Mouse (Mus musculus) hindbrain, embryonic 15.5 days (tissue): ENCODE data around the gene Tcap. TPM values are rescaled to one million over a fixed set of nuclear protein-coding genes. Genes with fewer than 3 reads are reported as not detected.
A peak's percentile ranks its signal among the peaks of the same experiment; 100 is the strongest.

Experiments used
- ATAC-seq: fragments of 200-750 bp; cut with Nextera tagmentation; 2 replicates; pipeline ENCODE4 v1.8.0; 2017; ENCODE audit warnings: low read depth, moderate number of reproducible peaks, moderate TSS enrichment; ENCODE audit not compliant: low FRiP score
- H3K27ac ChIP-seq: fragments of 300-500 bp; sonication (generic); replicated peaks from 2 replicates; pipeline ENCODE4 v1.5.1; 2015; ENCODE audit warnings: mild to moderate bottlenecking, inconsistent platforms
- H3K27me3 ChIP-seq: fragments of 300-500 bp; sonication (generic); 2 replicates; pipeline ENCODE4 v1.6.1; 2015; ENCODE audit warnings: control low read depth, inconsistent platforms
- H3K36me3 ChIP-seq: fragments of 300-500 bp; sonication (generic); 2 replicates; pipeline ENCODE4 v1.6.1; 2015; ENCODE audit warnings: control low read depth, inconsistent platforms
- H3K4me1 ChIP-seq: fragments of 300-500 bp; sonication (generic); replicated peaks from 2 replicates; pipeline ENCODE4 v1.6.1; 2015; ENCODE audit warnings: control low read depth, inconsistent platforms
- H3K4me2 ChIP-seq: fragments of 300-500 bp; sonication (generic); 2 replicates; pipeline ENCODE4 v1.6.1; 2015; ENCODE audit warnings: moderate library complexity, mild to moderate bottlenecking, inconsistent platforms
- H3K4me3 ChIP-seq: fragments of 300-500 bp; sonication (generic); 2 replicates; pipeline ENCODE4 v1.5.1; 2015; ENCODE audit warnings: mild to moderate bottlenecking, inconsistent platforms
- H3K9ac ChIP-seq: fragments of 300-500 bp; sonication (generic); 2 replicates; pipeline ENCODE4 v1.6.1; 2015; ENCODE audit warnings: inconsistent platforms
- H3K9me3 ChIP-seq: fragments of 300-500 bp; sonication (generic); 2 replicates; pipeline ENCODE4 v1.6.1; 2016; ENCODE audit warnings: control low read depth, inconsistent platforms
- WGBS: fragments of 180-500 bp; shearing (Covaris S2); methylation state at CpG from one replicate; pipeline ENCODE4 v1.1.7; 2015; 5-methylcytosine and 5-hydroxymethylcytosine counted together
- polyA plus RNA-seq: library from polyadenylated mRNA; unstranded; fragments of >200 nt; fragmentation: Nextera tagmentation; extraction: Ambion mirVana; gene quantifications from 2 replicates; pipeline ENCODE4 v1.2.1, GENCODE M21; 2015

Gene Tcap
- polyA plus RNA-seq = 0.39 TPM in 1 of 2 replicates, not detected in the other

DNA sequence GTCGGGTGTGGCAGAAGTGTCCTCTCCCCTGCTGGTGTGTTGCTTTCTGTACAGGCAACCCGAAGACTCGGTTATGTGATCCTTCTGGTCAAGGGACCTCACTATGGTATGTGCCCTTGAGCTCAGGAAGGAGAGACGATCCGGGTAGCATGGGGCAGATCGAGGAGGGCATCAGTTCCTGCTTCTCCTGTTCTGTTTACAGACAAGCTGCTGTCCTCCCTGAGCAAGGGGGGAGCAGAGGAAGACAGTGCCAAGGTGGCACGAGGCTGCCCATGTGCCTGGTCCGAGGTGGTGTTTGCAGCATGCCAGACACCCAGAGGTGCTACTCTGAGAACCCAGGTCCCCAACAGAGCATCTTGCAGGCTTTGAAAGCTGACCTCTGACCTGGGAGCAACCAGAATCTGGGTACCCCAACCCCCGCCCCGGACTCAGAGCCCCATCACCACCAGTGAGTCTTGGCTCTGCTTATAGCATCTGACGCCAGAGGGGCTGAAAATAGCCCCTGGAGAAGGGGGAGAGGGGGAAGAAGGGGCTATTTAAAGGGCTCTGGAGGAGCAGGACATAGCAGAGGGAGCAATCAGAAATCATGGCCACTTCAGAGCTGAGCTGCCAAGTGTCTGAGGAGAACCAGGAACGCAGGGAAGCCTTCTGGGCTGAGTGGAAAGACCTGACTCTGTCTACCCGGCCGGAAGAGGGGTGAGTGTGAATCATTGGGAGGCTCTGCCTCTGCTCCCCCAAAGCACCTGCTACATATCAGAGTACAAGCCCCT, at the start of gene Tcap:
TSS of gene Tcap (plus strand) at position 551 of the 770 bp plus-strand sequence.
- H3K9ac ChIP-seq = no peak within 1 kb of the TSS
- no peaks in the 10 kb centered on the region for H3K9me3 ChIP-seq
- ATAC-seq = no peak
- no peak within 1 kb of the TSS for H3K4me3 ChIP-seq
- H3K4me2 ChIP-seq = no peak within 1 kb of the TSS
- 0 out of 2 replicates have a peak, but pooled peaks cover 3% of the 10 kb centered on the region for H3K4me1 ChIP-seq
- H3K36me3 ChIP-seq = peaks cover 7% of the 10 kb centered on the region; the same call in 1 of the 2 replicates
- H3K27me3 ChIP-seq = peaks cover 19% of the 10 kb centered on the region
- 70% methylated on average over 14 of the region's 14 CpGs for WGBS
- H3K27ac ChIP-seq = no peak within 1 kb of the TSS

DNA sequence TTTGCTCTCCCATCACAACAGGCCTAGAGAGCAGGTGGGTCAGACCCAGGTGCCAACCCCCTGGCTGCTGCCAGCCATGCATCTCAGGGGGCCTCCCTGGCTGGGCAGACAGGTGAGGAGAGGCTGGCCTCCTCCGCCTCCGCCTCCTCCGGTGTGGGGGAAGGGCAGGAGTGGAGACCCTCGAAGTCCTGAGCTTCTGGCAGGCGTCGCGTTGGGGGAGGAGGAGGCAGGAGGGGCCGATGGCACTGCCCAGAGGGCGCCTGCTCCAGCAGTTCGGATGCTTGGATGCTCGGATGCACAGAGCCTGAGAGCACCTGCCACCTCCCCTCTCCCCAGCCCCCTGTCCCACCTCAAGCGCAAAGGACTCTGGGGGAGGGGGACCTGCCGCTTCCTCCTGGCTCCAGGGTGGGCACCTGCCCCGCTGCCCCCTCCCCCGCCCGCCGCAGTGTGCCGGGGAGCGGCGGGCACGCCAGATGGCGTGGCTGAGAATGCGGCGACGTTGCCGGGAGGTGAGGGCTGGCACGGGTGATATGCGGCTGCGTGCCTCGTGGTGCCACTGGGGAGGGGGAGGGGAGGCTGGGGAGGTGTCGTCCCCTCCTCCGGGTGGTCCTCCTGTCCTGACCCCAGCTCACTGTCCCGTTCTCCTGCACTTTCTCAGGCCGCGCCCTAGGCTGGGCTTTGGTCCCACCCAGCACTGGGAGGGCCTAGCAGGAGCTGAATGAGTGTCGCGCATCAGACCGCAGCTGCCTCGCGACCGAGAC, 49.5 kb upstream of the Tcap start:
- peaks cover 85% of the 10 kb centered on the region for H3K27me3 ChIP-seq

DNA sequence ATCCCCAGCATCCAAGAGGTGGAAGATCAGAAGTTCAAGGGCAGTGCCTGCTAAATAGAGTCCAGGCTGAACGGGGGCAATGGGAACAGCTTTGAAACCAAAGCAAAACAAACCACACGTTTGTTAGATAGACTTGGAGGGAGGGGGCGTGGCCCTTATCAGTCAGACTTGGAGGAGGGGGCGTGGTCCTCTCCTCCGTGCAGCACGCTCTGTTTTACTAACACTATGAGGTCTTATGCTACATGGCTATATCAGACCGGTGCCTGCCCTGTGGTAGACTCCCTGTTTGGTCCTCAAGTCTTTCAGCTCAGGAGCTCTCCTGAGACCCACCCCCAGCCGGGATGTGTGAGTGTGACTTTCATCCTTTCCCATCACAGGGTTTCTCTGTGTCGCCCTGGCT, 48.4 kb upstream of the Tcap start:
- H3K4me3 ChIP-seq = no peak overlapping the region
- no peak overlapping the region for H3K9ac ChIP-seq
- 11% methylated on average over 9 of the region's 9 CpGs for WGBS
- H3K27me3 ChIP-seq = peaks cover 85% of the 10 kb centered on the region
- ATAC-seq = no peak
- H3K36me3 ChIP-seq = no peaks in the 10 kb centered on the region
- no peaks in the 10 kb centered on the region for H3K9me3 ChIP-seq
- H3K4me2 ChIP-seq = peak overlapping the region; percentile 64; the same call in 1 of the 2 replicates
- H3K27ac ChIP-seq = no peak overlapping the region
- H3K4me1 ChIP-seq = peaks cover 47% of the 10 kb centered on the region

More for the DNA sequence above, 49.5 kb upstream of the Tcap start:
- 4% methylated on average over 26 of the region's 41 CpGs for WGBS
- peak overlapping the region; percentile 31; the same call in 1 of the 2 replicates for H3K9ac ChIP-seq
- peak overlapping the region; percentile 35 for H3K4me3 ChIP-seq
- peak; percentile 52 for ATAC-seq
- no peaks in the 10 kb centered on the region for H3K9me3 ChIP-seq
- no peaks in the 10 kb centered on the region for H3K36me3 ChIP-seq
- H3K4me1 ChIP-seq = peaks cover 37% of the 10 kb centered on the region
- H3K4me2 ChIP-seq = peak overlapping the region; percentile 64
- H3K27ac ChIP-seq = peak overlapping the region; percentile 72

DNA sequence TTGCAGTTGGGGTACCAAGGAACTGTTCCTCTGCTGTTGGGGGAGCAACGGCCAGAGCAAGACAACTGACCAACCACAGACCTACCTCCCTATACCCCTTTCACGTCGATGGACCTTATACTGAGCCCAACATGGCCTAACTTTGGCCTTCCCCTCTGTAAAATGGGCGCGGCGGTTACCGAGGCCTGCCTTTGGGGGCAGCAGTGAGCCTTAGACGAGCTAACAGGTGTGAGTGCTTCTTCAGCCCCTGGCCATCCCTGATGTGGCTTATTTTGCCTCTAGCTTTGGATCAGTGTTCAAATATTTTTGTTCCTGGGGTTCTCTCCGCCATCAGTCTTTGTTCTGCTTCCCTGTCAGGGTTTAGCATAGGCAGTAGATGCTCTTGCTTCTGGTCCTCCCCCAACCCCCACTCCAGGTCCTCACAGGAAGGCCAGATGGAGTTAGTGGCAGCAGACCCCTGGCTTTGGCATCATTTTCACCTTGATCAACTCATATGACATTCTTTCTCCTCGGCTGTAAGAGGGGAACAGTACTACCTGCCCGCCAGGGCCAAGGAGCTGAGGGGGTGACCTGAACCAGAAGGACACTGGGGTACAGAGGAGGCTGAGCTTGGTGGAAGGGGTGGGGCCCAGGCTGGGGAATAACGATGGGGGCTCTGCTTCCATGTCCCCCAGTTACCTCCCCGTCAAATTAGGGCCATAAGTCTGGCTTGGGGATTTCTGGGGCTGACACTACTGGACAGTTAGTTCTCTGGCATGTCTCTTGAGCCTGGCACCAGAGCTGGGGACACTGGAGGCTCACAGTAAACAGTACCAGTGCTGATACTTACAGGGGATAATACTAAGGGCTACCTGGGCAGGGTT, 47.1 kb upstream of the Tcap start:
- H3K9me3 ChIP-seq = no peaks in the 10 kb centered on the region
- H3K4me1 ChIP-seq = peaks cover 49% of the 10 kb centered on the region
- H3K27ac ChIP-seq = no peak overlapping the region
- H3K4me2 ChIP-seq = no peak overlapping the region
- 20% methylated on average over 13 of the region's 13 CpGs for WGBS
- no peak for ATAC-seq
- H3K36me3 ChIP-seq = no peaks in the 10 kb centered on the region
- H3K9ac ChIP-seq = no peak overlapping the region
- no peak overlapping the region for H3K4me3 ChIP-seq
- peaks cover 82% of the 10 kb centered on the region for H3K27me3 ChIP-seq

DNA sequence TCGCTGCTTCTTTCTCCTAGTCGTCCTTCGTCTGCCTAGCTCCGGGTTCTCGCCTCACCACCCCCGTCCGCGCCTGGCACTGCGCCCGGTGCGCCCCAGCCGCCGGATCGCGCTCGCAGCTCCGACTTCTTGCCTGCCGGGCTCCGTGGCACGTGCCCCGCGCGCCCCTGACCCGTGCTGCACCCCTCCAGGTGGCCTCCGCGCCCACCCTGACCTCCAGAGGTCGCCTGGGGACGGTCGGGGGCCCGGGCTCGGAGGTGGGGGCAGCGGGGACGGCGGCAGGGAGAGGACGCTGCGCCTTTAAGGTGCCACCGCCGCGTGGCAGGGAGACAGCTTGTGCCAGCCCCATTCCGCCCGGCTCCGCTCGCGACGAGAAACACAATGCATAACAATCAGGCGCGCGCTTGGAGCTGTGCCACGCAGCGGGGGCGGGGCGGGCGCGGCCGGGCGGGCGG, 45.1 kb upstream of the Tcap start:
- H3K4me2 ChIP-seq = peak overlapping the region; percentile 98
- H3K27me3 ChIP-seq = peaks cover 68% of the 10 kb centered on the region
- no peak for ATAC-seq
- H3K4me3 ChIP-seq = peak overlapping the region; percentile 56
- H3K27ac ChIP-seq = peak overlapping the region; percentile 93
- no peaks in the 10 kb centered on the region for H3K9me3 ChIP-seq
- H3K4me1 ChIP-seq = peaks cover 60% of the 10 kb centered on the region
- WGBS = under 1% methylated on average over 45 of the region's 57 CpGs
- peak overlapping the region; percentile 58 for H3K9ac ChIP-seq
- H3K36me3 ChIP-seq = no peaks in the 10 kb centered on the region

DNA sequence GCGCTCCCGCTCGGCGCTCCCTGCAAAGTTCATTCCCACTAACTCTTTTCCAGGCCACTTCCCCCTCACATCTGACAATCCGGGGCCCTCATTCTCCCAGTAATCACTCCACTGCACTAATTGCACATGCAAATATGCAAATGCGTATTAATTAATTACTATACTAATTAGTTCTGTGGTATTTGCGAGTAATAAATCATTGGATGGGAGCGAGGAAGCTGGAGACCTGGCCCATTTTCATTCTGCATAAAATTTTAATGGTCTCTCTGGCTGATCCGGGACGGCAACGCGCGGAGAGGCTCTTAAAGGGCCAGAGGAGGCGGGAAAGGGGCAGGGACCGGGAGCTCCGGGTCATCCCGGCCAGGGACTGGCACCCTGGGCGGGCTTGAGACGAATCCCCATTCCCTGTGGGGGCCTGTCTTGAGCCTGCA, 44.5 kb upstream of the Tcap start:
- peak overlapping the region; percentile 58 for H3K9ac ChIP-seq
- H3K4me3 ChIP-seq = peak overlapping the region; percentile 56
- ATAC-seq = peak; percentile 29; the same call in 1 of the 2 replicates
- H3K4me2 ChIP-seq = peak overlapping the region; percentile 98
- no peaks in the 10 kb centered on the region for H3K9me3 ChIP-seq
- H3K36me3 ChIP-seq = no peaks in the 10 kb centered on the region
- H3K27ac ChIP-seq = peak overlapping the region; percentile 93
- H3K4me1 ChIP-seq = peaks cover 55% of the 10 kb centered on the region
- peaks cover 65% of the 10 kb centered on the region for H3K27me3 ChIP-seq
- WGBS = 2% methylated on average over 18 of the region's 19 CpGs

DNA sequence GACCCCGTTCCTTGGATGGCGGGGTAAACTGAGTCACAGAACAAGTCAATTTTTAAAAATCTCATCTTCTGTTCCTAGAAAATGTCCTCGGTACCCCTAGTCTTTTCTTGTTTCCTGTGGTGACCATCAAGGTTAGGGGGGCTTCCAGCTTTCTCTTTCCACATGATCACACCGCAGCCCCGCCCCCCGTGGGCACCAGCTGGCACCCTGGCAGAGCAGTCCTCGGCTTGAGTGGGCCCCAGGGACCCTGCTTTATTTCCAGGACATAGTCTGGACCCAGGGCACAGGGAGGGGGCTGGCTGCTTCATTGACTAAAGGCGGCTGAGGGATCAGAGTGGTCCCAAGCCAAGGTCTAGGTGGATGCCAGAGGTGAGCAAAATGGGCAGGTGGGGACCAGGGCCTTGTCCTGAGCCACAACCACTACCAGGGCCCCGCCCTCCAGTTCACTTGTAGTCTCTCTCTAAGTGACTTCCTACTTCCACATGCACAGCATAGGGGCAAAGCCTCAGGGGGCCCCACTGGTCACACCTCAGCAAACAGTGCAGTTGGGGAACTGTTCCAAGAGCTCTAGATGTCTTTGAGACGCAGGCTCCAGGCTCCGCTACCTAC, 43.8 kb upstream of the Tcap start:
- H3K36me3 ChIP-seq = no peaks in the 10 kb centered on the region
- WGBS = 5% methylated on average over 11 of the region's 11 CpGs
- no peak for ATAC-seq

DNA sequence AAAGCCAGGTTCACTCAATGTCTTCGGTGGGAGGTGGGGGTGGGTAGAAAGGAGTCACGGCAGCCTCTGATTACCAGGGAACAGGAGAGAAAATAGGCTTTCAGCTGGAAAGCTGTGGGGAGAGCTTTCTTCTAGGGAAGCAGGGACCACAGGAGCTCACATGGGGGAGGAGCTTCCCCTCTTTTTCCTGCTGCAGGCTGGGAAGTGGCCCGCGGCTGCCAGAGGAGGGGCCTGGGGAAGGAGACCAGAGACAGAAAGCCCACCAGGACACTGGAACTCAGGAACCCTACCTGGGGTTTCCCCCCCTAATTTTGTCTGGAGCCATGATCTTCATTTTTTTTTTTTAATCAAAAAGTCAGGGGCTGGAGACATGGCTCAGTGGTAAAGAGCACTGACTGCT, 43.0 kb upstream of the Tcap start:
- 13% methylated on average over 3 of the region's 4 CpGs for WGBS
- Histone ChIP-seq H3K9ac (no peak overlapping the region), H3K27me3 (peaks cover 58% of the 10 kb centered on the region), H3K4me1 (peaks cover 48% of the 10 kb centered on the region), H3K36me3 (no peaks in the 10 kb centered on the region), H3K9me3 (no peaks in the 10 kb centered on the region), H3K4me3 (no peak overlapping the region), H3K4me2 (no peak overlapping the region), H3K27ac (0 out of 2 replicates have a peak overlapping the region, but pooled peaks have one; percentile 93)
- ATAC-seq = no peak

More for the DNA sequence above, 43.8 kb upstream of the Tcap start:
- Histone ChIP-seq H3K9me3 (no peaks in the 10 kb centered on the region), H3K4me3 (peak overlapping the region; percentile 56), H3K4me1 (peaks cover 49% of the 10 kb centered on the region), H3K27me3 (peaks cover 60% of the 10 kb centered on the region), H3K4me2 (peak overlapping the region; percentile 98), H3K9ac (no peak overlapping the region), H3K27ac (peak overlapping the region; percentile 93)

DNA sequence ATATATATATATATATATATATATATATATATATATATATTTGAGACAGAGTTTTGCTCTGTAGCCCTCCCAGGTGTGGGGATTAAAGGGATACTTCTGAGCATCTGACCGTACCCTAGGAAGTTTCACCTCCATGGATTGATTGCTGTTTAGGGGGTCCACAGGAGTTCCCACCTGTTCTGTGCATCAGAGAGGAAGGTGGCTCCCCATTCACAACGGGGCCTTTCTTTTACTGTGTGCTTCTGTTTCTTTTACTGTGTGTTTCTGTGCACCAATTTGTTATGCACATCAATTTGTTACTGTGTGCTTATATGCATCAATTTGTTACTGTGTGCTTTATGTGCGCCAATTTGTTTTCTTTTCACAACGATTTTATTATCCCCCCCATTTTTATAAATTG, 42.4 kb upstream of the Tcap start:
- no peak overlapping the region for H3K27ac ChIP-seq
- H3K9me3 ChIP-seq = no peaks in the 10 kb centered on the region
- no peak for ATAC-seq
- no peak overlapping the region for H3K4me2 ChIP-seq
- H3K36me3 ChIP-seq = no peaks in the 10 kb centered on the region
- no peak overlapping the region for H3K9ac ChIP-seq
- peaks cover 48% of the 10 kb centered on the region for H3K4me1 ChIP-seq
- 54% methylated on average over 4 of the region's 4 CpGs for WGBS
- no peak overlapping the region for H3K4me3 ChIP-seq
- H3K27me3 ChIP-seq = peaks cover 56% of the 10 kb centered on the region

DNA sequence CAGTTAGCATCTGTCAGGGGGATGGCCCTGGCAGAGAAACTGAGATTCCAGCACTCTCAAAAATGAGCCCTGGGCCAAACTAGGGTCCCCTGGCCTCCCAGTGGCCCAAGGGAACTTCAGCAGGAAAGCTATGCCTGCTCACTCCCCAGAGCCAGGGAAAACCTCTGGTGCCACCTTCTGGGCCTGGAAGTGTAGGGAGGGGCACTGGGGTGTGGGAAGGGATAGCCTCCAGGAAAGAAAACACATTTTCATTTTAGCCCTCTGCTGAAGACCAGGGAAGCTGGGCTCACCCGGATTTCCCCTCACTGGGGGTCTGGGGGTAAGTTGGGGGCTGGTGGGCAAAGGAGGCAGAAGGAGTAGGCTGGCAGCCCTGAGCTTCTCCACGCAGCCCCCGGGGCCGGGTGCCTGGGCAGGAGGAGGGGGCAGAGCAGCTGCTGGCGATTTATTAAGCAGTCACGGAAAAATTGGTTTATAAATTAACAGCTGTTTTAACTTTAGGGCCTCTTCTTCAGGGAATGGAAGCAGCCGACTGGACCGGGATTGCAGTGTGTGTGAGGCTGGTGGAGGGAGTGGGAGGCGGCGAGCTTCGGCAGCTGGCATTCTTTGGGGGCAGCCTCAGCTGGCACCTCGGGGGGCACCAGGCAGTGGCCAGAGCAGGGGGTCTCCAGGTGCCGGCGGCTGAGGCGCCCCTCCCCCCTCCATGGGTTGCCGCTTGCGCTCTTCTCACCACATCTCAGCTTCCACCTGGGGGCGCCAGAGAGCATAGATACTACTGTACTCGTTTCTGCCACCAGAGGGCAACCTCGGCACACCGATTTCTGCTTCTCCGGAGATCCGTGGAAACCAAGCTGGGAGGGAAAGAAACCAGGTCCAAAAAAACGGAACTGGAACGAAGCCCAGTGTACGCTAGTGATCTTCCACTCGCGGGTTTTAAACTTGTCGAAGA, 41.3 kb upstream of the Tcap start:
- peak; percentile 27; the same call in 1 of the 2 replicates for ATAC-seq
- Histone ChIP-seq H3K4me1 (peaks cover 49% of the 10 kb centered on the region), H3K9me3 (no peaks in the 10 kb centered on the region), H3K4me2 (peak overlapping the region; percentile 56), H3K27me3 (peaks cover 56% of the 10 kb centered on the region), H3K36me3 (no peaks in the 10 kb centered on the region), H3K9ac (no peak overlapping the region), H3K4me3 (peak overlapping the region; percentile 30), H3K27ac (0 out of 2 replicates have a peak overlapping the region, but pooled peaks have one; percentile 1)
- 1% methylated on average over 29 of the region's 29 CpGs for WGBS
